Mouse (Mus musculus) olfactory bulb, adult 2 months (tissue): ENCODE results near the gene Chst5.

Source experiments
- CTCF ChIP-seq: fragments of 200-500 bp; IDR thresholded peaks from 2 replicates; pipeline ENCODE4 v1.5.1; 2012; ENCODE audit warnings: low read depth, mild to moderate bottlenecking, low read length, moderate library complexity; ENCODE audit not compliant: insufficient read depth
- POLR2A ChIP-seq: fragments of 200-500 bp; IDR thresholded peaks from 2 replicates; pipeline ENCODE4 v1.6.1; 2012; ENCODE audit warnings: mild to moderate bottlenecking, low read depth, low read length, moderate library complexity; ENCODE audit not compliant: insufficient read depth

- no peak for TF ChIP-seq POLR2A
- TF ChIP-seq CTCF: no peak
Observed at GRCm38 (mm10) chr8:111863280-111863679, 47.0 kb downstream of the Chst5 start.
